Mouse (Mus musculus) hindbrain, embryonic 10.5 days (tissue): ENCODE data around the gene Zdhhc20. TPM values are rescaled to one million over a fixed set of nuclear protein-coding genes. Genes with fewer than 3 reads are reported as not detected.
"Not testable (repeated sequence)": the region's sequence is repeated elsewhere in the genome, so short reads cannot be mapped to it uniquely, and the experiment has no call there.

Experiments
- DNase-seq: peaks from one replicate; pipeline ENCODE4 v3.0.0-alpha.2; 2017; ENCODE audit warnings: low spot score
- H3K27ac ChIP-seq: fragments of 300-500 bp; sonication (generic); 2 replicates; pipeline ENCODE4 v1.5.1; 2016; ENCODE audit warnings: mild to moderate bottlenecking, moderate library complexity
- H3K27me3 ChIP-seq: fragments of 300-500 bp; sonication (generic); 2 replicates; pipeline ENCODE4 v1.6.1; 2016; ENCODE audit warnings: mild to moderate bottlenecking; ENCODE audit not compliant: poor library complexity, insufficient read depth, severe bottlenecking
- H3K36me3 ChIP-seq: fragments of 300-500 bp; sonication (generic); 2 replicates; pipeline ENCODE4 v1.6.1; 2016; ENCODE audit warnings: mild to moderate bottlenecking, moderate library complexity
- H3K4me1 ChIP-seq: fragments of 300-500 bp; sonication (generic); replicated peaks from 2 replicates; pipeline ENCODE4 v1.6.1; 2016; ENCODE audit warnings: mild to moderate bottlenecking
- H3K4me3 ChIP-seq: fragments of 300-500 bp; sonication (generic); 2 replicates; pipeline ENCODE4 v1.5.1; 2016; ENCODE audit warnings: mild to moderate bottlenecking, moderate library complexity
- H3K9me3 ChIP-seq: fragments of 300-500 bp; sonication (generic); 2 replicates; pipeline ENCODE4 v1.6.1; 2016; ENCODE audit warnings: mild to moderate bottlenecking, moderate library complexity
- WGBS: fragments of 180-500 bp; shearing (Covaris S2); methylation state at CpG from one replicate; pipeline ENCODE4 v1.1.7; 2016; 5-methylcytosine and 5-hydroxymethylcytosine counted together
- polyA plus RNA-seq: library from polyadenylated mRNA; unstranded; fragments of >200 nt; fragmentation: Nextera tagmentation; extraction: Ambion mirVana; gene quantifications from 2 replicates; pipeline ENCODE4 v1.2.1, GENCODE M21; 2016

Gene Zdhhc20
- polyA plus RNA-seq, result 43.9 and 49.0 TPM in 2 replicates

- peaks cover 14% of the 10 kb centered on the region; the same call in 1 of the 2 replicates for H3K4me1 ChIP-seq
- WGBS, result 3% methylated on average over 65 of the region's 65 CpGs
- DNase-seq, result peak; percentile 97
- peaks cover 9% of the 10 kb centered on the region; the same call in 1 of the 2 replicates for H3K36me3 ChIP-seq
- peak within 1 kb of the TSS; percentile 97 for H3K27ac ChIP-seq
- H3K27me3 ChIP-seq, result no peaks in the 10 kb centered on the region
- peak within 1 kb of the TSS; percentile 98 for H3K4me3 ChIP-seq
- H3K9me3 ChIP-seq, result no peaks in the 10 kb centered on the region
These were observed at the start of gene Zdhhc20 for GRCm38 (mm10) chr14:57890011-57890842. Zdhhc20 (minus strand) TSS chr14:57890276.

- Histone ChIP-seq H3K4me1 (no peaks in the 10 kb centered on the region), H3K27me3 (no peaks in the 10 kb centered on the region), H3K9me3 (no peaks in the 10 kb centered on the region), H3K4me3 (no peak overlapping the region), H3K36me3 (peaks cover 14% of the 10 kb centered on the region), H3K27ac (no peak overlapping the region)
- 93% methylated on average over 6 of the region's 6 CpGs for WGBS
- no peak for DNase-seq
These were observed 47.2 kb upstream of the Zdhhc20 start for GRCm38 (mm10) chr14:57937297-57937696.

- Histone ChIP-seq H3K9me3 (no peaks in the 10 kb centered on the region), H3K4me1 (no peaks in the 10 kb centered on the region), H3K4me3 (no peak overlapping the region), H3K27me3 (no peaks in the 10 kb centered on the region), H3K36me3 (peaks cover 15% of the 10 kb centered on the region), H3K27ac (no peak overlapping the region)
- no peak for DNase-seq
- 94% methylated on average over 13 of the region's 13 CpGs for WGBS
These were observed 44.6 kb upstream of the Zdhhc20 start for GRCm38 (mm10) chr14:57934666-57935065.

- no peak for DNase-seq
- Histone ChIP-seq H3K36me3 (peaks cover 11% of the 10 kb centered on the region; the same call in 1 of the 2 replicates), H3K4me3 (no peak overlapping the region), H3K9me3 (no peaks in the 10 kb centered on the region), H3K27me3 (no peaks in the 10 kb centered on the region), H3K4me1 (no peaks in the 10 kb centered on the region), H3K27ac (no peak overlapping the region)
- 93% methylated on average over 7 of the region's 7 CpGs for WGBS
These were observed 43.5 kb upstream of the Zdhhc20 start for GRCm38 (mm10) chr14:57933608-57934007.

GRCm38 (mm10) chr14:57932881-57933443, 42.9 kb upstream of the Zdhhc20 start:
- H3K27ac ChIP-seq, result no peak overlapping the region
- DNase-seq, result no peak
- no peaks in the 10 kb centered on the region for H3K4me1 ChIP-seq
- H3K36me3 ChIP-seq, result peaks cover 11% of the 10 kb centered on the region; the same call in 1 of the 2 replicates
- H3K4me3 ChIP-seq, result no peak overlapping the region
- H3K9me3 ChIP-seq, result no peaks in the 10 kb centered on the region
- WGBS, result 77% methylated on average over 7 of the region's 7 CpGs
- H3K27me3 ChIP-seq, result no peaks in the 10 kb centered on the region

GRCm38 (mm10) chr14:57921428-57922131, 31.5 kb upstream of the Zdhhc20 start:
- peaks cover 43% of the 10 kb centered on the region for H3K36me3 ChIP-seq
- peak overlapping the region; percentile 86 for H3K27ac ChIP-seq
- H3K27me3 ChIP-seq, result no peaks in the 10 kb centered on the region
- DNase-seq, result peak; percentile 55
- peaks cover 10% of the 10 kb centered on the region for H3K9me3 ChIP-seq
- no peak overlapping the region for H3K4me3 ChIP-seq
- WGBS, result 34% methylated on average over 10 of the region's 10 CpGs
- H3K4me1 ChIP-seq, result peaks cover 23% of the 10 kb centered on the region

GRCm38 (mm10) chr14:57920568-57921310, 30.7 kb upstream of the Zdhhc20 start:
- H3K36me3 ChIP-seq, result peaks cover 46% of the 10 kb centered on the region

GRCm38 (mm10) chr14:57919148-57919875, 29.2 kb upstream of the Zdhhc20 start:
- 96% methylated on average over 17 of the region's 17 CpGs for WGBS
- Histone ChIP-seq H3K27ac (no peak overlapping the region), H3K36me3 (peaks cover 56% of the 10 kb centered on the region), H3K4me1 (peaks cover 23% of the 10 kb centered on the region), H3K9me3 (peaks cover 10% of the 10 kb centered on the region), H3K27me3 (no peaks in the 10 kb centered on the region), H3K4me3 (no peak overlapping the region)
- no peak for DNase-seq

More at GRCm38 (mm10) chr14:57920568-57921310, 30.7 kb upstream of the Zdhhc20 start:
- peak overlapping the region; percentile 86 for H3K27ac ChIP-seq
- H3K4me3 ChIP-seq, result no peak overlapping the region
- peaks cover 10% of the 10 kb centered on the region for H3K9me3 ChIP-seq
- 82% methylated on average over 18 of the region's 18 CpGs for WGBS
- DNase-seq, result no peak
- H3K27me3 ChIP-seq, result no peaks in the 10 kb centered on the region
- H3K4me1 ChIP-seq, result peaks cover 23% of the 10 kb centered on the region

- no peak for DNase-seq
- 58% methylated on average over 6 of the region's 6 CpGs for WGBS
These were observed 25.3 kb upstream of the Zdhhc20 start for GRCm38 (mm10) chr14:57915341-57915740.

GRCm38 (mm10) chr14:57912211-57913007, 22.3 kb upstream of the Zdhhc20 start:
- H3K4me1 ChIP-seq, H3K27ac ChIP-seq, H3K9me3 ChIP-seq, DNase-seq, H3K4me3 ChIP-seq, H3K27me3 ChIP-seq: not testable (repeated sequence)
- peaks cover 30% of the 10 kb centered on the region for H3K36me3 ChIP-seq
- 64% methylated on average over 1 of the region's 1 CpGs for WGBS

More at GRCm38 (mm10) chr14:57915341-57915740, 25.3 kb upstream of the Zdhhc20 start:
- peaks cover 5% of the 10 kb centered on the region; the same call in 1 of the 2 replicates for H3K4me1 ChIP-seq
- no peak overlapping the region for H3K4me3 ChIP-seq
- H3K27me3 ChIP-seq, result no peaks in the 10 kb centered on the region
- no peaks in the 10 kb centered on the region for H3K9me3 ChIP-seq
- H3K27ac ChIP-seq, result no peak overlapping the region
- H3K36me3 ChIP-seq, result peaks cover 38% of the 10 kb centered on the region

- not testable (repeated sequence) for H3K27ac ChIP-seq, DNase-seq, H3K27me3 ChIP-seq, H3K4me3 ChIP-seq, H3K9me3 ChIP-seq, H3K4me1 ChIP-seq
- peaks cover 24% of the 10 kb centered on the region for H3K36me3 ChIP-seq
These were observed 21.7 kb upstream of the Zdhhc20 start for GRCm38 (mm10) chr14:57911787-57912186.
